Comparison of ENCODE assay signal across 12 mouse cellular contexts in genomic region chr9:53570662-53571061, GRCm38 (mm10). TPM values are rescaled to one million over a fixed set of nuclear protein-coding genes. Genes with fewer than 3 reads are reported as not detected.
DNase-seq lines count a peak whose midpoint lies in the region; ATAC-seq and TF ChIP-seq lines count a peak whose summit lies in the region.
"Had no signal": no experiment of that assay in that cellular context is flagged by ENCODE, and none has a peak within 500 bp of the region (broad histone marks: within the 10 kb centered on the region; RNA-seq: fewer than 3 reads in every experiment).

No protein-coding gene starts in this region.

- no peak overlapping the region for H3K4me3 ChIP-seq in intestine, postnatal 0 days (ENCODE audit: low read depth, low read length)
- H3K4me3 ChIP-seq: liver, embryonic 13.5 days had no signal

- no peak overlapping the region for H3K9ac ChIP-seq in intestine, postnatal 0 days (ENCODE audit: low read depth, low read length)
- H3K9ac ChIP-seq: liver, embryonic 13.5 days had no signal

- no peak for TF ChIP-seq CTCF in intestine, postnatal 0 days (IDR thresholded peaks at IDR 0.05; ENCODE audit: low read depth)

- WGBS in intestine, postnatal 0 days: 83% methylated on average over 6 of the region's 6 CpGs

- H3K9me3 ChIP-seq in intestine, postnatal 0 days (ENCODE audit: control insufficient read depth): no peaks in the 10 kb centered on the region
- H3K9me3 ChIP-seq: liver, embryonic 13.5 days had no signal

- H3K27me3 ChIP-seq in intestine, postnatal 0 days (replicated peaks; ENCODE audit: control insufficient read depth, insufficient read depth, low read length): no peaks in the 10 kb centered on the region
- H3K27me3 ChIP-seq: liver, embryonic 13.5 days had no signal

- no peaks in the 10 kb centered on the region for H3K4me1 ChIP-seq in intestine, postnatal 0 days (replicated peaks; ENCODE audit: control insufficient read depth, insufficient read depth, low read length)

- H3K36me3 ChIP-seq in intestine, postnatal 0 days (ENCODE audit: control insufficient read depth, insufficient read depth): peaks cover 44% of the 10 kb centered on the region

- no peak for ATAC-seq in intestine, postnatal 0 days
- ATAC-seq: intestine, embryonic 16.5 days had no signal

- no peak overlapping the region for H3K27ac ChIP-seq in intestine, postnatal 0 days (ENCODE audit: low read depth, low read length)
- H3K27ac ChIP-seq: liver, embryonic 13.5 days had no signal

- H3K4me2 ChIP-seq in intestine, postnatal 0 days (replicated peaks; ENCODE audit: low read depth): no peak overlapping the region
- H3K4me2 ChIP-seq: liver, embryonic 13.5 days had no signal

- peak; percentile 15 for DNase-seq in adrenal gland, postnatal 10 days
- DNase-seq in adrenal gland, adult (ENCODE audit: inconsistent age in 2 of 2, low spot score in 1 of 2): no peak
- peak; percentile 26 for DNase-seq in layer of hippocampus, adult 11-12 months (ENCODE audit: low spot score)
- DNase-seq in layer of hippocampus, adult 8-10 months (ENCODE audit: low spot score in 2 of 2): no peak
- DNase-seq in brain, adult 2 months (ENCODE audit: low read depth, low spot score): peak; percentile 74
- peak; percentile 36 to 54 for DNase-seq in layer of hippocampus, postnatal 10 days (ENCODE audit: low spot score in 2 of 2)
- DNase-seq in urinary bladder, postnatal 10 days (ENCODE audit: low spot score): no peak
- DNase-seq: gastrocnemius, postnatal 14 days; heart, postnatal 14 days; liver, embryonic 13.5 days had no signal

RNA-seq across cellular contexts. Expression of gene Npat, which starts 33.8 kb away (rescaled TPM):
- total RNA-seq in adrenal gland, postnatal 10 days (2021): 10 to 100 TPM; 13.2 to 16.0 TPM
- 10 to 100 TPM; 16.1 to 21.1 (median 18.8) TPM for total RNA-seq in layer of hippocampus, adult 8-10 months (2022)
- total RNA-seq in layer of hippocampus, postnatal 10 days (2021): 10 to 100 TPM; 14.3 to 16.3 TPM
- 4.2 and 4.8 TPM in 2 replicates for polyA plus RNA-seq in intestine, postnatal 0 days (2015; fragmentation: Nextera tagmentation; extraction: Ambion mirVana)

RNA-seq across cellular contexts. Expression of gene Atm, which starts 34.1 kb away (rescaled TPM):
- total RNA-seq in adrenal gland, postnatal 10 days (2021): 10 to 100 TPM; 12.5 to 17.4 TPM
- total RNA-seq in layer of hippocampus, adult 8-10 months (2022): 10 to 100 TPM; 18.8 to 26.8 (median 21.5) TPM
- total RNA-seq in layer of hippocampus, postnatal 10 days (2021): 10 to 100 TPM; 24.2 to 27.5 TPM
- polyA plus RNA-seq in intestine, postnatal 0 days (2015; fragmentation: Nextera tagmentation; extraction: Ambion mirVana): 4.2 and 5.0 TPM in 2 replicates

RNA-seq across cellular contexts. Expression of gene Acat1, which starts 39.5 kb away (rescaled TPM):
- 100 to 1,000 TPM; 371 to 403 TPM for total RNA-seq in adrenal gland, postnatal 10 days (2021)
- 10 to 100 TPM; 61.7 to 70.1 (median 68.1) TPM for total RNA-seq in layer of hippocampus, adult 8-10 months (2022)
- 100 to 1,000 TPM; 138 to 139 TPM for total RNA-seq in layer of hippocampus, postnatal 10 days (2021)
- polyA plus RNA-seq in intestine, postnatal 0 days (2015; fragmentation: Nextera tagmentation; extraction: Ambion mirVana): 204 and 207 TPM in 2 replicates

Comparison
In these comparisons a context has a peak if more than half of its experiments do, and no peak if none do; other contexts are left out.
1. DNase-seq: peak in adrenal gland, postnatal 10 days (single experiment), layer of hippocampus, adult 11-12 months (single experiment), brain, adult 2 months (single experiment) and layer of hippocampus, postnatal 10 days (2 of 2); none in adrenal gland, adult (0 of 2), layer of hippocampus, adult 8-10 months (0 of 2) and urinary bladder, postnatal 10 days (single experiment).